Mouse (Mus musculus): ENCODE measurements around the gene 4931428L18Rik. TPM values are rescaled to one million over a fixed set of nuclear protein-coding genes. Genes with fewer than 3 reads are reported as not detected.

The 4931428L18Rik gene
- polyA plus RNA-seq, 1 experiment from 2014 or later = not detected

DNA sequence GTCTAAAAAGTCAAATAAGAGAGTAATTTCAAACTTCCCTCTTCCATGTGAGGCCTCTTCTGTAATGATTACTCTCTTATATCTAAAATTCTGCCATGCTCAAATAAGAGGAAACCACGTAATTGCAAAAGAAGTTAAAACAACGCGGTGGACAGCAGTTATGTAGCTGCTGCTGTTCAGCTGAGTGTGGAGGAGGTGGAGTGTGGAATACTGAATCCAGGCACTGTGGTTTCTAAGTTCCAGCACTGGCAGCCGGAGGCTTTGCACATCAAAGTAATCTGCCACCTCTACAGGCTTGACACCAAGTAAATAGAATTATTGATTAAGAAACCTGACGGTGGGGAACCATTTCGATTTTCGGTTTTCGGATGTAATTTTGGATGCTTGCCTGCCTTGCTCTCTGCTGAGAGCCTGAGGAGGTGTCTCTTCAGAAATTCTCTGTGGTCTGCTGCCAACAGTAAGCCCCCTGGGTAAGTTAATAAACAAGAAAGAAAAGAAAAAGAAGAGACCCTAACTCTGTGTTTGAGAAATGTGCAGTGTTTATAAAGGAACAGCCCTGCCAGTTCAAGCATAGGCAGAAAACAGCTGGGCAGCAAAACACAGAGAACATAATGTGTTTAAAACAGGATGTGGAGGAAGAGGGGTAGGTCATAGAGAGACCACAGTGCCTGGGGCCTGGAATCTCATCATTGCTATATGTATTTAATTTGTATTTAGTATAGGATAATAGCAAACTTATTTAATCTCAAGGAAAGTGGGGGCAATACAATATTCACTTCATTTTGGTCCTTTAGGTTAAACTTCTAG, 80.0 kb downstream of the 4931428L18Rik start:
- Histone ChIP-seq H3K9me3 (no peaks in the 10 kb centered on the region), H3K4me1 (0 out of 2 replicates have a peak, but pooled peaks cover 3% of the 10 kb centered on the region), H3K9ac (no peak overlapping the region), H3K27ac (no peak overlapping the region), H3K36me3 (no peaks in the 10 kb centered on the region), H3K4me3 (no peak overlapping the region), H3K4me2 (no peak overlapping the region), H3K27me3 (no peaks in the 10 kb centered on the region)
- WGBS = 26% methylated on average over 8 of the region's 8 CpGs
- no peak for ATAC-seq (ENCODE audit: insufficient number of reproducible peaks, low FRiP score, low TSS enrichment, low read depth)

DNA sequence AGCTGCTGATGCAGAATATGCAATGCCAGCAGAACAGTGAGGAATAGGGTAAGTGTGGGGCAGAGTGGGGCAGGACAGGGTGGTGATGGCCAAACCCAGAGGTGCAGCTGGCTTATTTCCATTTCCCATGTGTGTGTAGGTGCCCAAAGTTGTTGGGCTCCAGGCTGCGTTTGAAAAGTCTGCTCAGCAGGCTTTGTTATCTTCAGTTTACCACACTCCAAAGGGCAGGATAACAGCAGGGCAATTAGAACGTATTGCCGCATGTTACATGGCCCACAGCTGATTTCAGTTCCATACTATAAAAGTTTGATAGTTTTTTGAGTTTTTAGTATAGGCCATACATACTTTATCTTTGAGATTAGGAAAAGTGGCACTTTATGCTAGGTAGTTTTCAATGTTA, 84.1 kb downstream of the 4931428L18Rik start:
- H3K36me3 ChIP-seq = no peaks in the 10 kb centered on the region
- H3K27me3 ChIP-seq = no peaks in the 10 kb centered on the region
- no peak overlapping the region for H3K9ac ChIP-seq
- no peak for ATAC-seq (ENCODE audit: insufficient number of reproducible peaks, low FRiP score, low TSS enrichment, low read depth)
- H3K27ac ChIP-seq = no peak overlapping the region
- 0 out of 2 replicates have a peak, but pooled peaks cover 3% of the 10 kb centered on the region for H3K4me1 ChIP-seq
- no peak overlapping the region for H3K4me3 ChIP-seq
- no peak overlapping the region for H3K4me2 ChIP-seq
- no peaks in the 10 kb centered on the region for H3K9me3 ChIP-seq
- 62% methylated on average over 3 of the region's 3 CpGs for WGBS

GRCm38 (mm10) chr1:31113466-31113865, 109.0 kb downstream of the 4931428L18Rik start:
- H3K27me3 ChIP-seq = no peaks in the 10 kb centered on the region
- ATAC-seq (ENCODE audit: insufficient number of reproducible peaks, low FRiP score, low TSS enrichment, low read depth) = no peak
- no peak overlapping the region for H3K9ac ChIP-seq
- no peak overlapping the region for H3K4me3 ChIP-seq
- no peaks in the 10 kb centered on the region for H3K36me3 ChIP-seq
- no peak overlapping the region for H3K27ac ChIP-seq
- H3K4me1 ChIP-seq = no peaks in the 10 kb centered on the region
- WGBS = 60% methylated on average over 4 of the region's 4 CpGs
- no peak overlapping the region for H3K4me2 ChIP-seq
- no peaks in the 10 kb centered on the region for H3K9me3 ChIP-seq

DNA sequence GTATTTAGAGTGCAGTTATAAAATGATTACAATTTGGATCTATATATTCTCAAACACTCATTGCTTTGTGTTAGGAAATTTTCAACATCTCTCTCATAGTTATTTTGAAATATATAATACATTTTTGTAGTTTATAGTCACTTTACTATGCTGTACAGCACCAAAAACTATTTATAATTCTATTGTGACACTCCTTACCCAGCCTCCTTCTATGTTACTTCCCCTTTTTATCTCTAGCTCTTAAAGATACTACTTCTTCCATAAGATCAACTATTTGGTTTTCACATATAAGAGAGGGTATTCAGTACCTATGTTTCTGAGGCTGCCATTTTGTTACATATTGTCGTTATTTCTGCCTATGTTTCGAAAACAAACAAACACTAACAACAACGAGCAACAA, 114.5 kb downstream of the 4931428L18Rik start:
- Histone ChIP-seq H3K4me3 (no peak overlapping the region), H3K9me3 (no peaks in the 10 kb centered on the region), H3K4me2 (no peak overlapping the region), H3K4me1 (0 out of 2 replicates have a peak, but pooled peaks cover under 1% of the 10 kb centered on the region), H3K27ac (no peak overlapping the region), H3K36me3 (no peaks in the 10 kb centered on the region), H3K9ac (no peak overlapping the region), H3K27me3 (no peaks in the 10 kb centered on the region)
- ATAC-seq (ENCODE audit: insufficient number of reproducible peaks, low FRiP score, low TSS enrichment, low read depth) = no peak
- WGBS = 82% methylated on average over 3 of the region's 3 CpGs

GRCm38 (mm10) chr1:31102863-31103657, 119.4 kb downstream of the 4931428L18Rik start:
- no peak overlapping the region for H3K9ac ChIP-seq
- no peak overlapping the region for H3K4me3 ChIP-seq
- no peaks in the 10 kb centered on the region for H3K36me3 ChIP-seq
- no peak for ATAC-seq (ENCODE audit: insufficient number of reproducible peaks, low FRiP score, low TSS enrichment, low read depth)
- H3K27me3 ChIP-seq = no peaks in the 10 kb centered on the region
- peaks cover 4% of the 10 kb centered on the region; the same call in 1 of the 2 replicates for H3K4me1 ChIP-seq
- H3K9me3 ChIP-seq = no peaks in the 10 kb centered on the region
- WGBS = 71% methylated on average over 12 of the region's 12 CpGs
- H3K4me2 ChIP-seq = no peak overlapping the region
- 0 out of 2 replicates have a peak overlapping the region, but pooled peaks have one; percentile 29 for H3K27ac ChIP-seq

DNA sequence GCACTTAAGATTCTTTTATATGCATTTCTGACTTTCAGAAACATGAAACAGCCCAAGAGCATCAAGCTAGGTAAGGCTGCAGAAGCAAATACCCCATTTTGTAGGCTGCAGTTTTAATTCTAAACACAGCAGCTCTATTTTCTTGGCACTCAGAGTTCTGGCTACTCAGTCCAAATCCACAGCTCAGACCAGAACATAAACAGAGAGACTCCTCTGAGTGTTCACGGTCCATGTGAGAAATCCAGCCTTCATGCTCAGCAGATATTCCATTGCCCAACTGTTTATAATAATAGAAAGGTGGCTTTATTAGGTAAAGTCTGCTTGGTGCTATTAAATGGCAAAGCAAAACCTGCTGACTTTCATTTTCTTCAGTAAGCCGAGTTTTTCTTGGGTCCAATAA, 120.2 kb downstream of the 4931428L18Rik start:
- H3K4me2 ChIP-seq = no peak overlapping the region
- WGBS = 30% methylated on average over 2 of the region's 2 CpGs
- no peak for ATAC-seq (ENCODE audit: insufficient number of reproducible peaks, low FRiP score, low TSS enrichment, low read depth)
- no peak overlapping the region for H3K27ac ChIP-seq
- H3K9ac ChIP-seq = no peak overlapping the region
- H3K9me3 ChIP-seq = no peaks in the 10 kb centered on the region
- no peaks in the 10 kb centered on the region for H3K36me3 ChIP-seq
- peaks cover 4% of the 10 kb centered on the region; the same call in 1 of the 2 replicates for H3K4me1 ChIP-seq
- H3K4me3 ChIP-seq = no peak overlapping the region
- H3K27me3 ChIP-seq = no peaks in the 10 kb centered on the region

- Histone ChIP-seq H3K4me2 (no peak overlapping the region), H3K9me3 (no peaks in the 10 kb centered on the region), H3K36me3 (no peaks in the 10 kb centered on the region), H3K27ac (no peak overlapping the region), H3K9ac (no peak overlapping the region), H3K4me3 (no peak overlapping the region), H3K4me1 (no peaks in the 10 kb centered on the region), H3K27me3 (no peaks in the 10 kb centered on the region)
- no peak for ATAC-seq (ENCODE audit: insufficient number of reproducible peaks, low FRiP score, low TSS enrichment, low read depth)
- WGBS = 58% methylated on average over 3 of the region's 3 CpGs
Measured at GRCm38 (mm10) chr1:31097208-31097607, 125.3 kb downstream of the 4931428L18Rik start.

- H3K4me2 ChIP-seq = no peak overlapping the region
- H3K36me3 ChIP-seq = no peaks in the 10 kb centered on the region
- no peak overlapping the region for H3K4me3 ChIP-seq
- no peak overlapping the region for H3K27ac ChIP-seq
- no peak overlapping the region for H3K9ac ChIP-seq
- H3K9me3 ChIP-seq = no peaks in the 10 kb centered on the region
- ATAC-seq (ENCODE audit: insufficient number of reproducible peaks, low FRiP score, low TSS enrichment, low read depth) = no peak
- WGBS = 41% methylated on average over 2 of the region's 2 CpGs
- H3K4me1 ChIP-seq = no peaks in the 10 kb centered on the region
- H3K27me3 ChIP-seq = no peaks in the 10 kb centered on the region
Measured at GRCm38 (mm10) chr1:31096466-31096793, 126.1 kb downstream of the 4931428L18Rik start.

DNA sequence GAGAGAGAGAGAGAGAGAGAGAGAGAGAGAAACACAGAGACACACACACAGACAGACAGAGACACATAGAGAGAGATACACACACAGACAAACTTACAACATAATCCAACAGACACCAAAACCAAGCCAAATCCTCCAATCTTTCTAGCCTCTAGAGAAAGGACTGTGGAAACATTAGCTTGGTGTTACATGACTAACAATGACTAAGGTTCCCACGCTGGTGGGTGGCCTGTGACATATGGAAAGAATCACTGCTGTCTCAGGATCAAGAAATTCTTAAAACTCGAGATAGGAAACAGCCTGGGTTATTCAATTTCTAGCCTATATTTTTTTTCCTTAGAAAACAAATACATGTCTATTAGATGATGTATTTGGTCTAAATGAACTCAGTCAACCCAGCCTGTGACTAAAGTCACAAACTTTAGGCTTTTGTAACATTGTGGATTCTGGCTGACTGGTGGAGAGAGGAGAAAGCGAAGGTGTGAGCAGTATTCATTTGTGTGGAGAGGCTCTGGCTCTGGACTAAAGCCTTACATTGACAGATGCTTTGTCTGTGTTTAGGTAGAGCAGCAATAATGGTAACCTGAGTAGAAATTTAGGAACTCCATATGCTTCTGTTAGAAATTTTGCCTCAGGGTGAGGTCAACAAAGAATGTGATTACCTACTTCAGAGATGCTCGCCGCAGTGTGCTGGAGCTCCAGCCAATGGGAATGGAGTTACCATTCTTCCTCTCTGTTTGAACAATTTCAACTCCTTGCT, 126.6 kb downstream of the 4931428L18Rik start:
- no peak for ATAC-seq (ENCODE audit: insufficient number of reproducible peaks, low FRiP score, low TSS enrichment, low read depth)
- H3K9ac ChIP-seq = no peak overlapping the region
- no peak overlapping the region for H3K4me2 ChIP-seq
- H3K27me3 ChIP-seq = no peaks in the 10 kb centered on the region
- no peaks in the 10 kb centered on the region for H3K9me3 ChIP-seq
- WGBS = 28% methylated on average over 5 of the region's 5 CpGs
- no peak overlapping the region for H3K27ac ChIP-seq
- H3K4me1 ChIP-seq = no peaks in the 10 kb centered on the region
- no peaks in the 10 kb centered on the region for H3K36me3 ChIP-seq
- H3K4me3 ChIP-seq = no peak overlapping the region

DNA sequence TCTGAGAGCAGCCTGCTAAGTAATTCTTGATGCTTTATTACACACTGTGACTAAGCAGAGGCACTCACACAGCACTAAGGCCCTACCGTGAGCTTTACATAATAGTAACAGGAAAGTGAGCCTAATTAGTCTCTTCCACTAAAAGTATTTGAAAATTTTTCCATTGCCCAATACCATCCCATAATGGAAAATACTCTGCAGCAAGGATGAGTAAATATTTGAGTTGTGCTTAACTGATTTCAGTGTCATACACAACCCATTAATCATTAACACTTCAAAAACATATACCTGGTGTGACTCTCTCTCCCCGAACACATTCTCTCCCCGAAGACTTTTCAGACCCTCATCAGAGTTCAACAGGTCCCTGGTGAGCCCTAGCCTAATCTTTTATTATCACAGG, 127.7 kb downstream of the 4931428L18Rik start:
- Histone ChIP-seq H3K27ac (no peak overlapping the region), H3K4me2 (no peak overlapping the region), H3K36me3 (no peaks in the 10 kb centered on the region), H3K9ac (no peak overlapping the region), H3K27me3 (no peaks in the 10 kb centered on the region), H3K9me3 (no peaks in the 10 kb centered on the region), H3K4me3 (no peak overlapping the region), H3K4me1 (no peaks in the 10 kb centered on the region)
- WGBS = 53% methylated on average over 3 of the region's 3 CpGs
- no peak for ATAC-seq (ENCODE audit: insufficient number of reproducible peaks, low FRiP score, low TSS enrichment, low read depth)

GRCm38 (mm10) chr1:31093939-31094338, 128.5 kb downstream of the 4931428L18Rik start:
- Histone ChIP-seq H3K9me3 (no peaks in the 10 kb centered on the region), H3K4me3 (no peak overlapping the region), H3K9ac (no peak overlapping the region), H3K36me3 (no peaks in the 10 kb centered on the region), H3K4me2 (no peak overlapping the region), H3K4me1 (no peaks in the 10 kb centered on the region), H3K27ac (no peak overlapping the region), H3K27me3 (no peaks in the 10 kb centered on the region)
- 80% methylated on average over 1 of the region's 1 CpGs for WGBS
- no peak for ATAC-seq (ENCODE audit: insufficient number of reproducible peaks, low FRiP score, low TSS enrichment, low read depth)

GRCm38 (mm10) chr1:31088686-31089085, 133.8 kb downstream of the 4931428L18Rik start:
- Histone ChIP-seq H3K9ac (no peak overlapping the region), H3K36me3 (no peaks in the 10 kb centered on the region), H3K27me3 (no peaks in the 10 kb centered on the region), H3K9me3 (no peaks in the 10 kb centered on the region), H3K27ac (no peak overlapping the region), H3K4me2 (no peak overlapping the region), H3K4me3 (no peak overlapping the region), H3K4me1 (no peaks in the 10 kb centered on the region)
- 74% methylated on average over 4 of the region's 4 CpGs for WGBS
- no peak for ATAC-seq (ENCODE audit: insufficient number of reproducible peaks, low FRiP score, low TSS enrichment, low read depth)
